Comparison of ENCODE assay signal across 8 mouse cellular contexts in genomic region chr12:112875225-112876013, GRCm38 (mm10). TPM values are rescaled to one million over a fixed set of nuclear protein-coding genes. Genes with fewer than 3 reads are reported as not detected.
DNase-seq lines count a peak whose midpoint lies in the region; ATAC-seq and TF ChIP-seq lines count a peak whose summit lies in the region.

No protein-coding gene starts in this region.

- no peaks in the 10 kb centered on the region for H3K79me3 ChIP-seq in C2C12 (ENCODE audit: low read depth)

- no peaks in the 10 kb centered on the region for H3K9me3 ChIP-seq in heart, embryonic 10.5 days
- H3K9me3 ChIP-seq in kidney, embryonic 16.5 days (ENCODE audit: low read length), result no peaks in the 10 kb centered on the region
- H3K9me3 ChIP-seq in limb, embryonic 15.5 days, result no peaks in the 10 kb centered on the region

- no peak overlapping the region for H3K27ac ChIP-seq in embryonic fibroblast, embryonic 13.5 days (ENCODE audit: insufficient read depth, low read length)
- H3K27ac ChIP-seq in heart, embryonic 10.5 days, result no peak overlapping the region
- H3K27ac ChIP-seq in kidney, embryonic 16.5 days (ENCODE audit: low read length), result no peak overlapping the region
- no peak overlapping the region for H3K27ac ChIP-seq in limb, embryonic 15.5 days

- H3K9ac ChIP-seq in kidney, embryonic 16.5 days (replicated peaks; ENCODE audit: low read length), result no peak overlapping the region
- no peak overlapping the region for H3K9ac ChIP-seq in limb, embryonic 15.5 days

- H3K4me2 ChIP-seq in kidney, embryonic 16.5 days (replicated peaks; ENCODE audit: low read depth, low read length), result no peak overlapping the region
- no peak overlapping the region for H3K4me2 ChIP-seq in limb, embryonic 15.5 days

- TF ChIP-seq POLR2A in embryonic fibroblast, embryonic 13.5 days (IDR thresholded peaks at IDR 0.05; ENCODE audit: low read depth, low read length), result no peak

- 23% methylated on average over 16 of the region's 16 CpGs for WGBS in heart, embryonic 10.5 days
- 21% methylated on average over 16 of the region's 16 CpGs for WGBS in kidney, embryonic 16.5 days
- 23% methylated on average over 16 of the region's 16 CpGs for WGBS in limb, embryonic 15.5 days

- TF ChIP-seq CTCF in C2C12 (IDR thresholded peaks at IDR 0.05; ENCODE audit: control insufficient read depth, insufficient read depth, insufficient read length), result peak; percentile 73
- peak; percentile 81 for TF ChIP-seq CTCF in embryonic fibroblast, embryonic 13.5 days (IDR thresholded peaks at IDR 0.05; ENCODE audit: borderline replicate concordance, insufficient read depth, low read length)

- H3K4me1 ChIP-seq in embryonic fibroblast, embryonic 13.5 days (ENCODE audit: control insufficient read depth, insufficient read depth, low read length), result no peaks in the 10 kb centered on the region
- H3K4me1 ChIP-seq in heart, embryonic 10.5 days, result peaks cover 38% of the 10 kb centered on the region
- H3K4me1 ChIP-seq in kidney, embryonic 16.5 days (ENCODE audit: insufficient read depth, low read length), result peaks cover 29% of the 10 kb centered on the region
- H3K4me1 ChIP-seq in limb, embryonic 15.5 days, result peaks cover 39% of the 10 kb centered on the region

- no peak overlapping the region for H3ac ChIP-seq in C2C12 (ENCODE audit: control insufficient read depth, insufficient read length, low read depth)

- peak; percentile 57 for ATAC-seq in kidney, embryonic 16.5 days (ENCODE audit: low FRiP score, low TSS enrichment)
- ATAC-seq in limb, embryonic 15.5 days (ENCODE audit: insufficient number of reproducible peaks, low FRiP score, low TSS enrichment, low read depth), result 0 out of 2 replicates have a peak, but pooled peaks have one; percentile 26

- peak; percentile 92 for DNase-seq in brain, adult 2 months (ENCODE audit: low read depth, low spot score)
- DNase-seq in heart, embryonic 10.5 days (ENCODE audit: low spot score), result peak; percentile 93
- DNase-seq in monocyte, adult 2 months (ENCODE audit: low read depth in 1 of 2, low spot score in 2 of 2), result peak; percentile 67 to 85
- DNase-seq in spleen, postnatal 10 days (ENCODE audit: low spot score in 2 of 2), result peak; percentile 79 to 92

- no peaks in the 10 kb centered on the region for H3K27me3 ChIP-seq in C2C12 (ENCODE audit: control insufficient read depth, insufficient read depth, insufficient read length)
- H3K27me3 ChIP-seq in heart, embryonic 10.5 days (ENCODE audit: insufficient read depth, poor library complexity, severe bottlenecking), result peaks cover 100% of the 10 kb centered on the region
- peaks cover 60% of the 10 kb centered on the region for H3K27me3 ChIP-seq in kidney, embryonic 16.5 days (ENCODE audit: insufficient read depth, low read length)
- peaks cover 85% of the 10 kb centered on the region for H3K27me3 ChIP-seq in limb, embryonic 15.5 days

- H3K4me3 ChIP-seq in C2C12 (ENCODE audit: insufficient read depth, poor library complexity, severe bottlenecking), result no peak overlapping the region
- no peak overlapping the region for H3K4me3 ChIP-seq in embryonic fibroblast, embryonic 13.5 days (ENCODE audit: insufficient read depth, low read length)
- H3K4me3 ChIP-seq in heart, embryonic 10.5 days, result 0 out of 2 replicates have a peak overlapping the region, but pooled peaks have one; percentile 62
- H3K4me3 ChIP-seq in kidney, embryonic 16.5 days (ENCODE audit: low read length), result no peak overlapping the region
- H3K4me3 ChIP-seq in limb, embryonic 15.5 days, result no peak overlapping the region

- H3K36me3 ChIP-seq in C2C12 (ENCODE audit: control insufficient read depth, insufficient read depth), result no peaks in the 10 kb centered on the region
- H3K36me3 ChIP-seq in heart, embryonic 10.5 days, result no peaks in the 10 kb centered on the region
- no peaks in the 10 kb centered on the region for H3K36me3 ChIP-seq in kidney, embryonic 16.5 days (ENCODE audit: insufficient read depth, low read length)
- H3K36me3 ChIP-seq in limb, embryonic 15.5 days, result no peaks in the 10 kb centered on the region

- H3K79me2 ChIP-seq in C2C12 (ENCODE audit: control insufficient read depth, insufficient read depth), result no peaks in the 10 kb centered on the region

TF ChIP-seq in C2C12, 6 proteins besides CTCF, POLR2A, EP300 and RAD21:
- TF ChIP-seq CEBPB (IDR thresholded peaks at IDR 0.05; ENCODE audit: low read depth), result no peak
- peak; percentile 70 for TF ChIP-seq USF1 (IDR thresholded peaks at IDR 0.05; ENCODE audit: low read depth)
- peak; percentile 98 for TF ChIP-seq MYOD1 (IDR thresholded peaks at IDR 0.05; ENCODE audit: control insufficient read depth, insufficient read length, low read depth)
TF ChIP-seq in C2C12: peak in this region for 2.

RNA-seq across cellular contexts. Expression of gene Gpr132, which starts 7.4 kb away (rescaled TPM):
- 0.06 TPM for polyA plus RNA-seq in C2C12 (2012; fragmentation: generic; extraction: Trizol)
- not detected in 2 replicates for polyA plus RNA-seq in embryonic fibroblast, embryonic 13.5 days (2011; ENCODE audit: insufficient read length, low read depth, missing spikeins)
- polyA plus RNA-seq in heart, embryonic 10.5 days (2016; fragmentation: Nextera tagmentation; extraction: Ambion mirVana), result 0.11 TPM in 1 of 2 replicates, not detected in the other
- polyA plus RNA-seq in kidney, embryonic 16.5 days (2015; fragmentation: Nextera tagmentation; extraction: Ambion mirVana), result 0.15 and 0.22 TPM in 2 replicates
- polyA plus RNA-seq in limb, embryonic 15.5 days (2015; fragmentation: Nextera tagmentation; extraction: Ambion mirVana), result 0.20 and 0.41 TPM in 2 replicates

RNA-seq across cellular contexts. Expression of gene Cdca4, which starts 46.2 kb away (rescaled TPM):
- 61.9 TPM for polyA plus RNA-seq in C2C12 (2012; fragmentation: generic; extraction: Trizol)
- polyA plus RNA-seq in embryonic fibroblast, embryonic 13.5 days (2011; ENCODE audit: insufficient read length, low read depth, missing spikeins), result 44.1 and 53.6 TPM in 2 replicates
- polyA plus RNA-seq in heart, embryonic 10.5 days (2016; fragmentation: Nextera tagmentation; extraction: Ambion mirVana), result 66.5 and 98.2 TPM in 2 replicates
- polyA plus RNA-seq in kidney, embryonic 16.5 days (2015; fragmentation: Nextera tagmentation; extraction: Ambion mirVana), result 113 and 124 TPM in 2 replicates
- 105 TPM in 2 replicates for polyA plus RNA-seq in limb, embryonic 15.5 days (2015; fragmentation: Nextera tagmentation; extraction: Ambion mirVana)

RNA-seq across cellular contexts. Expression of gene Jag2, which starts 54.2 kb away (rescaled TPM):
- polyA plus RNA-seq in C2C12 (2012; fragmentation: generic; extraction: Trizol), result 85.1 TPM
- 0.25 TPM in 1 of 2 replicates, not detected in the other for polyA plus RNA-seq in embryonic fibroblast, embryonic 13.5 days (2011; ENCODE audit: insufficient read length, low read depth, missing spikeins)
- polyA plus RNA-seq in heart, embryonic 10.5 days (2016; fragmentation: Nextera tagmentation; extraction: Ambion mirVana), result 2.0 and 3.6 TPM in 2 replicates
- 2.2 and 2.5 TPM in 2 replicates for polyA plus RNA-seq in kidney, embryonic 16.5 days (2015; fragmentation: Nextera tagmentation; extraction: Ambion mirVana)
- 10.3 and 11.6 TPM in 2 replicates for polyA plus RNA-seq in limb, embryonic 15.5 days (2015; fragmentation: Nextera tagmentation; extraction: Ambion mirVana)
